In genomic region chr16:4997553-4997952, GRCm38 (mm10) we compare ENCODE assay signal across 25 mouse cellular contexts. TPM values are rescaled to one million over a fixed set of nuclear protein-coding genes. Genes with fewer than 3 reads are reported as not detected.
A peak's percentile ranks its signal among the peaks of the same experiment; 100 is the strongest.
DNase-seq lines count a peak whose midpoint lies in the region; ATAC-seq lines count a peak whose summit lies in the region.
"Had no signal": no experiment of that assay in that cellular context is flagged by ENCODE, and none has a peak within 500 bp of the region (broad histone marks: within the 10 kb centered on the region; RNA-seq: fewer than 3 reads in every experiment).

Gene Sept12, minus strand, starts transcription at chr16:4997852.

- H3K27ac ChIP-seq in heart, embryonic 11.5 days (ENCODE audit: low read depth, low read length), result no peak within 1 kb of the TSS
- peak within 1 kb of the TSS; percentile 0; the same call in 1 of the 2 replicates for H3K27ac ChIP-seq in lung, embryonic 15.5 days
- no peak within 1 kb of the TSS for H3K27ac ChIP-seq in heart, embryonic 15.5 days
- H3K27ac ChIP-seq: embryonic facial prominence, embryonic 15.5 days; hindbrain, postnatal 0 days; left cerebral cortex, adult 2 months; limb, embryonic 12.5 days; liver, embryonic 14.5 days; macrophage; midbrain, embryonic 13.5 days had no signal

- no peaks in the 10 kb centered on the region for H3K36me3 ChIP-seq in heart, embryonic 11.5 days (ENCODE audit: control insufficient read depth, insufficient read depth, low read length)
- H3K36me3 ChIP-seq in lung, embryonic 15.5 days, result no peaks in the 10 kb centered on the region
- H3K36me3 ChIP-seq in heart, embryonic 15.5 days, result no peaks in the 10 kb centered on the region
- H3K36me3 ChIP-seq: embryonic facial prominence, embryonic 15.5 days; G1E; limb, embryonic 12.5 days; midbrain, embryonic 13.5 days had no signal

- H3K4me3 ChIP-seq in heart, embryonic 11.5 days (ENCODE audit: low read depth, low read length), result no peak within 1 kb of the TSS
- H3K4me3 ChIP-seq in lung, embryonic 15.5 days, result no peak within 1 kb of the TSS
- no peak within 1 kb of the TSS for H3K4me3 ChIP-seq in heart, embryonic 15.5 days
- H3K4me3 ChIP-seq: embryonic facial prominence, embryonic 15.5 days; left cerebral cortex, adult 2 months; limb, embryonic 12.5 days; midbrain, embryonic 13.5 days; myocyte had no signal

- 50% methylated on average over 2 of the region's 3 CpGs for WGBS in heart, embryonic 11.5 days (ENCODE audit: insufficient replicate concordance)
- WGBS in lung, embryonic 15.5 days, result 33% methylated on average over 3 of the region's 3 CpGs
- WGBS in heart, embryonic 15.5 days, result 33% methylated on average over 3 of the region's 3 CpGs

- H3K9ac ChIP-seq in heart, embryonic 11.5 days (ENCODE audit: low read depth, low read length), result no peak within 1 kb of the TSS
- no peak within 1 kb of the TSS for H3K9ac ChIP-seq in lung, embryonic 15.5 days
- H3K9ac ChIP-seq in heart, embryonic 15.5 days, result no peak within 1 kb of the TSS
- H3K9ac ChIP-seq: embryonic facial prominence, embryonic 15.5 days; limb, embryonic 12.5 days; liver, embryonic 14.5 days; midbrain, embryonic 13.5 days had no signal

- H3K4me1 ChIP-seq in heart, embryonic 11.5 days (ENCODE audit: control insufficient read depth, insufficient read depth, low read length), result 0 out of 2 replicates have a peak, but pooled peaks cover 2% of the 10 kb centered on the region
- H3K4me1 ChIP-seq in lung, embryonic 15.5 days, result no peaks in the 10 kb centered on the region
- peaks cover 8% of the 10 kb centered on the region for H3K4me1 ChIP-seq in heart, embryonic 15.5 days (replicated peaks)
- H3K4me1 ChIP-seq: embryonic facial prominence, embryonic 15.5 days; midbrain, embryonic 13.5 days had no signal

- ATAC-seq in heart, embryonic 11.5 days (replicated peaks; ENCODE audit: insufficient number of reproducible peaks, low FRiP score, low TSS enrichment), result no peak
- no peak for ATAC-seq in lung, embryonic 15.5 days (ENCODE audit: borderline replicate concordance, extremely low read depth, low FRiP score, low TSS enrichment)
- peak; percentile 35; the same call in 1 of the 2 replicates for ATAC-seq in heart, embryonic 15.5 days (replicated peaks; ENCODE audit: insufficient number of reproducible peaks, insufficient read depth, low FRiP score, low read depth)
- ATAC-seq: hindbrain, postnatal 0 days; midbrain, embryonic 13.5 days had no signal

- peak; percentile 27 for DNase-seq in heart, adult 8-10 months (ENCODE audit: low spot score)
- no peak for DNase-seq in lung, postnatal 10 days
- DNase-seq in testis, postnatal 10 days (ENCODE audit: low spot score), result peak; percentile 72
- DNase-seq in spleen, postnatal 36 days (ENCODE audit: low spot score in 2 of 2), result no peak
- DNase-seq: cerebellum, adult 11 months; gastrocnemius, postnatal 36 days; right cerebral cortex, postnatal 25 days; thymus, adult 2 months had no signal

- H3K4me2 ChIP-seq in heart, embryonic 11.5 days, result no peak within 1 kb of the TSS
- H3K4me2 ChIP-seq in lung, embryonic 15.5 days, result no peak within 1 kb of the TSS
- no peak within 1 kb of the TSS for H3K4me2 ChIP-seq in heart, embryonic 15.5 days
- H3K4me2 ChIP-seq: embryonic facial prominence, embryonic 15.5 days; limb, embryonic 12.5 days; midbrain, embryonic 13.5 days had no signal

- no peaks in the 10 kb centered on the region for H3K27me3 ChIP-seq in heart, embryonic 11.5 days (ENCODE audit: control insufficient read depth, insufficient read depth, low read length)
- H3K27me3 ChIP-seq in lung, embryonic 15.5 days, result no peaks in the 10 kb centered on the region
- no peaks in the 10 kb centered on the region for H3K27me3 ChIP-seq in heart, embryonic 15.5 days
- H3K27me3 ChIP-seq: embryonic facial prominence, embryonic 15.5 days; limb, embryonic 12.5 days; midbrain, embryonic 13.5 days had no signal

- no peaks in the 10 kb centered on the region for H3K9me3 ChIP-seq in heart, embryonic 11.5 days (replicated peaks; ENCODE audit: control insufficient read depth, low read length)
- H3K9me3 ChIP-seq in lung, embryonic 15.5 days, result no peaks in the 10 kb centered on the region
- H3K9me3 ChIP-seq in heart, embryonic 15.5 days (replicated peaks), result no peaks in the 10 kb centered on the region
- H3K9me3 ChIP-seq: embryonic facial prominence, embryonic 15.5 days; G1E; limb, embryonic 12.5 days; midbrain, embryonic 13.5 days had no signal

RNA-seq across cellular contexts. Expression of gene Sept12, which starts in this region (rescaled TPM):
- not detected for total RNA-seq in heart, adult 8-10 months (2022)
- polyA plus RNA-seq in heart, embryonic 11.5 days (2014; fragmentation: Nextera tagmentation; extraction: Ambion mirVana), result not detected in 2 replicates
- 0.31 TPM in 1 of 2 replicates, not detected in the other for polyA plus RNA-seq in lung, embryonic 15.5 days (2015; fragmentation: Nextera tagmentation; extraction: Ambion mirVana)
- polyA plus RNA-seq in heart, embryonic 15.5 days (2015; fragmentation: Nextera tagmentation; extraction: Ambion mirVana), result not detected in 2 replicates
- total RNA-seq: common myeloid progenitor, adult 5-6 weeks; gastrocnemius, postnatal 36 days; heart, postnatal 36 days; hindbrain, postnatal 0 days; layer of hippocampus, adult 18-20 months; left cerebral cortex, adult 2 months; neutrophil, adult 5-6 weeks had no signal
- polyA plus RNA-seq: embryonic facial prominence, embryonic 15.5 days; forebrain, embryonic 11.5 days; hindbrain, postnatal 0 days; macrophage; midbrain, embryonic 13.5 days had no signal

Comparison
In these comparisons a context has a peak if more than half of its experiments do, and no peak if none do; other contexts are left out.
1. Peak in DNase-seq in heart, adult 8-10 months; RNA of the gene not detected or under 1 TPM.
2. Peak in ATAC-seq in heart, embryonic 15.5 days; RNA of the gene not detected or under 1 TPM.